Mouse (Mus musculus) stomach, embryonic 14.5 days (tissue): Measurements from ENCODE around the gene Comp. TPM values are rescaled to one million over a fixed set of nuclear protein-coding genes. Genes with fewer than 3 reads are reported as not detected.

Source experiments
- ATAC-seq: fragments of 200-750 bp; cut with Nextera tagmentation; 2 replicates; pipeline ENCODE4 v1.8.0; 2017; ENCODE audit warnings: low read depth, moderate TSS enrichment; ENCODE audit not compliant: insufficient number of reproducible peaks, insufficient read depth, low FRiP score
- H3K27ac ChIP-seq: fragments of 300-500 bp; sonication (generic); 2 replicates; pipeline ENCODE4 v1.5.1; 2014; ENCODE audit warnings: mild to moderate bottlenecking, low read length, moderate library complexity, mixed read lengths
- H3K27me3 ChIP-seq: fragments of 300-500 bp; sonication (generic); 2 replicates; pipeline ENCODE4 v1.6.1; 2014; ENCODE audit warnings: low read length, control low read depth, mixed read lengths; ENCODE audit not compliant: control insufficient read depth, insufficient read depth
- H3K36me3 ChIP-seq: fragments of 300-500 bp; sonication (generic); 2 replicates; pipeline ENCODE4 v1.6.1; 2014; ENCODE audit warnings: mild to moderate bottlenecking, control low read depth, low read length, moderate library complexity, mixed read lengths; ENCODE audit not compliant: control insufficient read depth, insufficient read depth
- H3K4me1 ChIP-seq: fragments of 300-500 bp; sonication (generic); 2 replicates; pipeline ENCODE4 v1.6.1; 2014; ENCODE audit warnings: low read length, control low read depth, mixed read lengths; ENCODE audit not compliant: control insufficient read depth, insufficient read depth
- H3K4me2 ChIP-seq: fragments of 300-500 bp; sonication (generic); replicated peaks from 2 replicates; pipeline ENCODE4 v1.6.1; 2014; ENCODE audit warnings: low read depth, low read length, control low read depth
- H3K4me3 ChIP-seq: fragments of 300-500 bp; sonication (generic); 2 replicates; pipeline ENCODE4 v1.5.1; 2014; ENCODE audit warnings: low read depth, low read length, control low read depth
- H3K9ac ChIP-seq: fragments of 300-500 bp; sonication (generic); replicated peaks from 2 replicates; pipeline ENCODE4 v1.6.1; 2014; ENCODE audit warnings: low read depth, mild to moderate bottlenecking, control low read depth, low read length, moderate library complexity, mixed read lengths
- H3K9me3 ChIP-seq: fragments of 300-500 bp; sonication (generic); 2 replicates; pipeline ENCODE4 v1.6.1; 2016; ENCODE audit warnings: low read depth, low read length, control low read depth; ENCODE audit not compliant: control insufficient read depth
- WGBS: fragments of 180-500 bp; shearing (Covaris S2); extraction: QIAGEN DNeasy Blood & Tissue Kit; methylation state at CpG from one replicate; pipeline ENCODE4 v1.1.7; 2014; 5-methylcytosine and 5-hydroxymethylcytosine counted together
- polyA plus RNA-seq: library from polyadenylated mRNA; unstranded; fragments of >200 nt; fragmentation: Nextera tagmentation; extraction: Ambion mirVana; gene quantifications from 2 replicates; pipeline ENCODE4 v1.2.1, GENCODE M21; 2014

Gene Comp
- polyA plus RNA-seq, result 0.38 TPM in 1 of 2 replicates, not detected in the other

GRCm38 (mm10) chr8:70373397-70374317 is at the start of gene Comp:
Gene Comp (plus strand): TSS chr8:70373558.
- WGBS, result 3% methylated on average over 47 of the region's 47 CpGs
- Histone ChIP-seq H3K4me1 (peaks cover 10% of the 10 kb centered on the region; the same call in 1 of the 2 replicates), H3K9me3 (no peaks in the 10 kb centered on the region), H3K27ac (no peak within 1 kb of the TSS), H3K27me3 (peaks cover 64% of the 10 kb centered on the region), H3K4me2 (peak within 1 kb of the TSS; percentile 60), H3K9ac (no peak within 1 kb of the TSS), H3K4me3 (peak within 1 kb of the TSS; percentile 34), H3K36me3 (no peaks in the 10 kb centered on the region)
- no peak for ATAC-seq

- no peaks in the 10 kb centered on the region for H3K4me1 ChIP-seq
These were observed 49.6 kb upstream of the Comp start for GRCm38 (mm10) chr8:70323716-70324115.

GRCm38 (mm10) chr8:70327512-70327911 is 45.8 kb upstream of the Comp start:
- H3K4me3 ChIP-seq, result no peak overlapping the region
- H3K36me3 ChIP-seq, result peaks cover 14% of the 10 kb centered on the region; the same call in 1 of the 2 replicates
- no peaks in the 10 kb centered on the region for H3K9me3 ChIP-seq
- no peak overlapping the region for H3K4me2 ChIP-seq
- no peaks in the 10 kb centered on the region for H3K27me3 ChIP-seq
- H3K4me1 ChIP-seq, result peaks cover 13% of the 10 kb centered on the region
- H3K27ac ChIP-seq, result no peak overlapping the region
- WGBS, result 93% methylated on average over 6 of the region's 6 CpGs
- no peak overlapping the region for H3K9ac ChIP-seq
- no peak for ATAC-seq

More at GRCm38 (mm10) chr8:70323716-70324115, 49.6 kb upstream of the Comp start:
- Histone ChIP-seq H3K9ac (no peak overlapping the region), H3K27me3 (no peaks in the 10 kb centered on the region), H3K9me3 (no peaks in the 10 kb centered on the region), H3K4me3 (no peak overlapping the region), H3K27ac (no peak overlapping the region), H3K36me3 (no peaks in the 10 kb centered on the region), H3K4me2 (no peak overlapping the region)
- no peak for ATAC-seq
- 86% methylated on average over 3 of the region's 3 CpGs for WGBS

GRCm38 (mm10) chr8:70329124-70329834 is 44.1 kb upstream of the Comp start, which contains the start of gene Gdf1:
Gene Gdf1 (plus strand): TSS chr8:70329817.
- H3K4me3 ChIP-seq, result peak within 1 kb of the TSS; percentile 8; the same call in 1 of the 2 replicates

GRCm38 (mm10) chr8:70329835-70330740 is 43.3 kb upstream of the Comp start:
- no peak overlapping the region; the same call in none of the 2 replicates for H3K9ac ChIP-seq
- H3K27ac ChIP-seq, result no peak overlapping the region
- ATAC-seq, result no peak
- no peaks in the 10 kb centered on the region for H3K9me3 ChIP-seq
- H3K36me3 ChIP-seq, result peaks cover 39% of the 10 kb centered on the region
- H3K27me3 ChIP-seq, result no peaks in the 10 kb centered on the region
- H3K4me1 ChIP-seq, result peaks cover 13% of the 10 kb centered on the region
- peak overlapping the region; percentile 8; the same call in 1 of the 2 replicates for H3K4me3 ChIP-seq
- WGBS, result 12% methylated on average over 45 of the region's 45 CpGs
- H3K4me2 ChIP-seq, result peak overlapping the region; percentile 32; the same call in 1 of the 2 replicates

More at GRCm38 (mm10) chr8:70329124-70329834, 44.1 kb upstream of the Comp start, which contains the start of gene Gdf1:
- Histone ChIP-seq H3K27ac (no peak within 1 kb of the TSS), H3K9ac (no peak within 1 kb of the TSS; the same call in none of the 2 replicates), H3K9me3 (no peaks in the 10 kb centered on the region), H3K27me3 (no peaks in the 10 kb centered on the region), H3K36me3 (peaks cover 31% of the 10 kb centered on the region), H3K4me2 (peak within 1 kb of the TSS; percentile 32; the same call in 1 of the 2 replicates), H3K4me1 (peaks cover 13% of the 10 kb centered on the region)
- ATAC-seq, result no peak
- WGBS, result 33% methylated on average over 14 of the region's 14 CpGs

- Histone ChIP-seq H3K4me3 (peak overlapping the region; percentile 8; the same call in 1 of the 2 replicates), H3K9me3 (no peaks in the 10 kb centered on the region), H3K9ac (no peak overlapping the region; the same call in 1 of the 2 replicates), H3K36me3 (peaks cover 46% of the 10 kb centered on the region), H3K4me1 (peaks cover 13% of the 10 kb centered on the region), H3K27me3 (no peaks in the 10 kb centered on the region), H3K27ac (no peak overlapping the region), H3K4me2 (peak overlapping the region; percentile 32; the same call in 1 of the 2 replicates)
- ATAC-seq, result peak; percentile 51
- 36% methylated on average over 52 of the region's 53 CpGs for WGBS
These were observed 42.5 kb upstream of the Comp start for GRCm38 (mm10) chr8:70330741-70331364.

- H3K27me3 ChIP-seq, result no peaks in the 10 kb centered on the region
- H3K4me3 ChIP-seq, result no peak overlapping the region
- peaks cover 13% of the 10 kb centered on the region for H3K4me1 ChIP-seq
- H3K9ac ChIP-seq, result no peak overlapping the region
- H3K4me2 ChIP-seq, result no peak overlapping the region
- H3K27ac ChIP-seq, result no peak overlapping the region
- ATAC-seq, result no peak
- WGBS, result 69% methylated on average over 19 of the region's 19 CpGs
- peaks cover 53% of the 10 kb centered on the region for H3K36me3 ChIP-seq
- H3K9me3 ChIP-seq, result no peaks in the 10 kb centered on the region
These were observed 41.8 kb upstream of the Comp start for GRCm38 (mm10) chr8:70331526-70331925.
